Comparison of ENCODE assay signal across 9 mouse cellular contexts in genomic region chr17:27085676-27086075, GRCm38 (mm10). TPM values are rescaled to one million over a fixed set of nuclear protein-coding genes. Genes with fewer than 3 reads are reported as not detected.
A peak's percentile ranks its signal among the peaks of the same experiment; 100 is the strongest.
DNase-seq lines count a peak whose midpoint lies in the region; ATAC-seq and TF ChIP-seq lines count a peak whose summit lies in the region.
"Had no signal": no experiment of that assay in that cellular context is flagged by ENCODE, and none has a peak within 500 bp of the region (broad histone marks: within the 10 kb centered on the region; RNA-seq: fewer than 3 reads in every experiment).

No protein-coding gene starts in this region.

- H3K36me3 ChIP-seq in hindbrain, embryonic 14.5 days (replicated peaks; ENCODE audit: control insufficient read depth, insufficient read depth) = no peaks in the 10 kb centered on the region
- H3K36me3 ChIP-seq in hindbrain, embryonic 16.5 days (ENCODE audit: control insufficient read depth, insufficient read depth, low read length) = no peaks in the 10 kb centered on the region
- peaks cover 4% of the 10 kb centered on the region for H3K36me3 ChIP-seq in C2C12 (ENCODE audit: control insufficient read depth, insufficient read depth)

- TF ChIP-seq CTCF in C2C12 (IDR thresholded peaks at IDR 0.05; ENCODE audit: control insufficient read depth, insufficient read depth, insufficient read length) = peak; percentile 40

- no peak overlapping the region for H3K4me2 ChIP-seq in hindbrain, embryonic 14.5 days (replicated peaks)
- no peak overlapping the region for H3K4me2 ChIP-seq in hindbrain, embryonic 16.5 days (ENCODE audit: low read length)

- no peak overlapping the region for H3K27ac ChIP-seq in hindbrain, embryonic 14.5 days
- no peak overlapping the region for H3K27ac ChIP-seq in hindbrain, embryonic 16.5 days (ENCODE audit: low read depth, low read length)
- H3K27ac ChIP-seq: macrophage had no signal

- H3K79me2 ChIP-seq in C2C12 (ENCODE audit: control insufficient read depth, insufficient read depth) = peaks cover 26% of the 10 kb centered on the region

- H3K79me3 ChIP-seq in C2C12 (ENCODE audit: low read depth) = no peaks in the 10 kb centered on the region

- ATAC-seq in hindbrain, embryonic 14.5 days (ENCODE audit: low FRiP score) = no peak
- no peak for ATAC-seq in hindbrain, embryonic 16.5 days

- no peak overlapping the region for H3ac ChIP-seq in C2C12 (ENCODE audit: control insufficient read depth, insufficient read length, low read depth)

- WGBS in hindbrain, embryonic 14.5 days = 41% methylated on average over 2 of the region's 2 CpGs
- WGBS in hindbrain, embryonic 16.5 days = 30% methylated on average over 2 of the region's 2 CpGs

- DNase-seq in hindbrain, embryonic 14.5 days (ENCODE audit: low spot score) = peak; percentile 40
- peak; percentile 62 for DNase-seq in Muller cell, postnatal 12 days (ENCODE audit: inconsistent ontology term)
- DNase-seq in forelimb bud, embryonic 11.5 days (ENCODE audit: low read depth, low spot score) = peak; percentile 64
- DNase-seq in lung, postnatal 36 days = peak; percentile 82
- DNase-seq in testis, postnatal 14 days (ENCODE audit: low spot score) = peak; percentile 62
- DNase-seq in left cerebral cortex, postnatal 36 days (ENCODE audit: low spot score in 2 of 2) = no peak

- no peak overlapping the region for H3K9ac ChIP-seq in hindbrain, embryonic 14.5 days
- no peak overlapping the region for H3K9ac ChIP-seq in hindbrain, embryonic 16.5 days (ENCODE audit: low read depth, low read length)

- intact Hi-C loops in left cerebral cortex, postnatal 36 days (cut with DNase I) = loop anchor here (5.0 kb wide), 1 partner anchor 33 kb away; no protein-coding TSS in a partner anchor

- no peaks in the 10 kb centered on the region for H3K9me3 ChIP-seq in hindbrain, embryonic 14.5 days (ENCODE audit: control insufficient read depth, low read length)
- H3K9me3 ChIP-seq in hindbrain, embryonic 16.5 days (ENCODE audit: control insufficient read depth, low read length) = no peaks in the 10 kb centered on the region

- H3K27me3 ChIP-seq in hindbrain, embryonic 14.5 days (ENCODE audit: control insufficient read depth, insufficient read depth, low read length) = no peaks in the 10 kb centered on the region
- no peaks in the 10 kb centered on the region for H3K27me3 ChIP-seq in hindbrain, embryonic 16.5 days (replicated peaks; ENCODE audit: control insufficient read depth, insufficient read depth, low read length)
- no peaks in the 10 kb centered on the region for H3K27me3 ChIP-seq in C2C12 (ENCODE audit: control insufficient read depth, insufficient read depth, insufficient read length)

- no peak overlapping the region for H3K4me3 ChIP-seq in hindbrain, embryonic 14.5 days (replicated peaks; ENCODE audit: low read length)
- no peak overlapping the region for H3K4me3 ChIP-seq in hindbrain, embryonic 16.5 days (ENCODE audit: low read length)
- H3K4me3 ChIP-seq in C2C12 (ENCODE audit: insufficient read depth, poor library complexity, severe bottlenecking) = no peak overlapping the region

- H3K4me1 ChIP-seq in hindbrain, embryonic 14.5 days (replicated peaks; ENCODE audit: control insufficient read depth, insufficient read depth, low read length) = no peaks in the 10 kb centered on the region
- no peaks in the 10 kb centered on the region for H3K4me1 ChIP-seq in hindbrain, embryonic 16.5 days (ENCODE audit: control insufficient read depth, insufficient read depth, low read depth, low read length)

TF ChIP-seq in C2C12, 6 proteins besides CTCF, POLR2A, EP300 and RAD21:
- TF ChIP-seq MYOG (IDR thresholded peaks at IDR 0.05; ENCODE audit: control insufficient read depth, extremely low read depth, insufficient read length) = no peak
- TF ChIP-seq USF1 (IDR thresholded peaks at IDR 0.05; ENCODE audit: low read depth) = no peak
- no peak for TF ChIP-seq MYOD1 (IDR thresholded peaks at IDR 0.05; ENCODE audit: control insufficient read depth, insufficient read length, low read depth)
- no peak for TF ChIP-seq MAX (IDR thresholded peaks at IDR 0.05)
- TF ChIP-seq FOSL1 (IDR thresholded peaks at IDR 0.05; ENCODE audit: insufficient read depth, low read length, poor library complexity, severe bottlenecking) = no peak
- no peak for TF ChIP-seq CEBPB (IDR thresholded peaks at IDR 0.05; ENCODE audit: low read depth)

RNA-seq across cellular contexts. Expression of gene Itpr3, which starts 28.6 kb away (rescaled TPM):
- polyA plus RNA-seq in hindbrain, embryonic 14.5 days (2014; fragmentation: Nextera tagmentation; extraction: Ambion mirVana) = 1.2 and 1.8 TPM in 2 replicates
- 0.84 and 0.94 TPM in 2 replicates for polyA plus RNA-seq in hindbrain, embryonic 16.5 days (2015; fragmentation: Nextera tagmentation; extraction: Ambion mirVana)
- 20.0 TPM for polyA plus RNA-seq in C2C12 (2012; fragmentation: generic; extraction: Trizol)
- total RNA-seq in left cerebral cortex, postnatal 36 days (2021) = 1 to 10 TPM; 2.0 to 3.4 TPM

RNA-seq across cellular contexts. Expression of gene Uqcc2, which starts 48.0 kb away (rescaled TPM):
- 359 and 406 TPM in 2 replicates for polyA plus RNA-seq in hindbrain, embryonic 14.5 days (2014; fragmentation: Nextera tagmentation; extraction: Ambion mirVana)
- 343 and 396 TPM in 2 replicates for polyA plus RNA-seq in hindbrain, embryonic 16.5 days (2015; fragmentation: Nextera tagmentation; extraction: Ambion mirVana)
- polyA plus RNA-seq in C2C12 (2012; fragmentation: generic; extraction: Trizol) = 630 TPM
- 100 to 1,000 TPM; 230 to 254 TPM for total RNA-seq in left cerebral cortex, postnatal 36 days (2021)

RNA-seq across cellular contexts. Expression of gene Bak1, which starts 56.9 kb away (rescaled TPM):
- polyA plus RNA-seq in hindbrain, embryonic 14.5 days (2014; fragmentation: Nextera tagmentation; extraction: Ambion mirVana) = 5.9 and 6.9 TPM in 2 replicates
- 4.0 and 4.1 TPM in 2 replicates for polyA plus RNA-seq in hindbrain, embryonic 16.5 days (2015; fragmentation: Nextera tagmentation; extraction: Ambion mirVana)
- 95.1 TPM for polyA plus RNA-seq in C2C12 (2012; fragmentation: generic; extraction: Trizol)
- total RNA-seq in left cerebral cortex, postnatal 36 days (2021) = 10 to 100 TPM; 13.9 to 16.5 TPM

Comparison
In these comparisons a context has a peak if more than half of its experiments do, and no peak if none do; other contexts are left out.
1. DNase-seq: peak in hindbrain, embryonic 14.5 days (single experiment), Muller cell, postnatal 12 days (single experiment), forelimb bud, embryonic 11.5 days (single experiment), lung, postnatal 36 days (single experiment) and testis, postnatal 14 days (single experiment); none in left cerebral cortex, postnatal 36 days (0 of 2).
2. RNA of gene Bak1, which starts 56.9 kb away (polyA plus RNA-seq): 95.1 TPM in C2C12 (single experiment); 5.9 to 6.9 TPM in hindbrain, embryonic 14.5 days and 4.0 to 4.1 TPM in hindbrain, embryonic 16.5 days; every median in the first group is over 10 times any median in the second.